Mouse (Mus musculus) forebrain, embryonic 14.5 days (tissue): ENCODE data around the gene Supt3. TPM values are rescaled to one million over a fixed set of nuclear protein-coding genes. Genes with fewer than 3 reads are reported as not detected.

Experiments used
- ATAC-seq: fragments of 200-750 bp; cut with Nextera tagmentation; 2 replicates; pipeline ENCODE4 v1.8.0; 2017; ENCODE audit warnings: mild to moderate bottlenecking, moderate library complexity
- DNase-seq: peaks from one replicate; pipeline ENCODE4 v3.0.0-alpha.2; 2015; ENCODE audit warnings: low spot score
- H3K27ac ChIP-seq: fragments of 300-500 bp; sonication (generic); 2 replicates; pipeline ENCODE4 v1.5.1; 2014; ENCODE audit warnings: low read depth, mild to moderate bottlenecking, control low read depth, low read length, moderate library complexity
- H3K27me3 ChIP-seq: fragments of 300-500 bp; sonication (generic); replicated peaks from 2 replicates; pipeline ENCODE4 v1.6.1; 2014; ENCODE audit warnings: low read length, control low read depth, mixed read lengths; ENCODE audit not compliant: control insufficient read depth, insufficient read depth
- H3K36me3 ChIP-seq: fragments of 300-500 bp; sonication (generic); 2 replicates; pipeline ENCODE4 v1.6.1; 2014; ENCODE audit warnings: low read length, control low read depth; ENCODE audit not compliant: control insufficient read depth, insufficient read depth
- H3K4me1 ChIP-seq: fragments of 300-500 bp; sonication (generic); 2 replicates; pipeline ENCODE4 v1.6.1; 2014; ENCODE audit warnings: antibody characterized with exemption, low read length, control low read depth; ENCODE audit not compliant: control insufficient read depth, insufficient read depth
- H3K4me2 ChIP-seq: fragments of 300-500 bp; sonication (generic); 2 replicates; pipeline ENCODE4 v1.6.1; 2014; ENCODE audit warnings: mild to moderate bottlenecking, control low read depth, low read length
- H3K4me3 ChIP-seq: fragments of 300-500 bp; sonication (generic); 2 replicates; pipeline ENCODE4 v1.5.1; 2014; ENCODE audit warnings: low read depth, low read length, control low read depth
- H3K9ac ChIP-seq: fragments of 300-500 bp; sonication (generic); 2 replicates; pipeline ENCODE4 v1.6.1; 2014; ENCODE audit warnings: mild to moderate bottlenecking, low read length, control low read depth, moderate library complexity
- H3K9me3 ChIP-seq: fragments of 300-500 bp; sonication (generic); replicated peaks from 2 replicates; pipeline ENCODE4 v1.6.1; 2016; ENCODE audit warnings: low read length, control low read depth, mixed read lengths; ENCODE audit not compliant: control insufficient read depth
- WGBS: fragments of 180-500 bp; shearing (Covaris S2); extraction: QIAGEN DNeasy Blood & Tissue Kit; methylation state at CpG from one replicate; pipeline ENCODE4 v1.1.7; 2014; 5-methylcytosine and 5-hydroxymethylcytosine counted together
- polyA plus RNA-seq: library from polyadenylated mRNA; unstranded; fragments of >200 nt; fragmentation: Nextera tagmentation; extraction: Ambion mirVana; gene quantifications from 2 replicates; pipeline ENCODE4 v1.2.1, GENCODE M21; 2014

Supt3 gene
- polyA plus RNA-seq, 1 experiment from 2014 or later: 19.0 TPM

- Histone ChIP-seq H3K4me1 (no peaks in the 10 kb centered on the region), H3K9ac (no peak overlapping the region), H3K9me3 (no peaks in the 10 kb centered on the region), H3K36me3 (no peaks in the 10 kb centered on the region), H3K27ac (no peak overlapping the region), H3K27me3 (no peaks in the 10 kb centered on the region), H3K4me2 (no peak overlapping the region), H3K4me3 (no peak overlapping the region)
- 92% methylated on average over 1 of the region's 1 CpGs for WGBS
- no peak for ATAC-seq
- DNase-seq: no peak
Observed at GRCm38 (mm10) chr17:44967186-44967585, 190.2 kb downstream of the Supt3 start.

GRCm38 (mm10) chr17:44970255-44970654 is 193.3 kb downstream of the Supt3 start:
- WGBS: 88% methylated on average over 3 of the region's 3 CpGs
- H3K4me3 ChIP-seq: no peak overlapping the region
- DNase-seq (no peak), ATAC-seq (no peak)
- no peak overlapping the region for H3K27ac ChIP-seq
- no peaks in the 10 kb centered on the region for H3K27me3 ChIP-seq
- H3K9me3 ChIP-seq: no peaks in the 10 kb centered on the region
- no peaks in the 10 kb centered on the region for H3K4me1 ChIP-seq
- no peak overlapping the region for H3K9ac ChIP-seq
- H3K36me3 ChIP-seq: no peaks in the 10 kb centered on the region
- H3K4me2 ChIP-seq: no peak overlapping the region

- no peaks in the 10 kb centered on the region for H3K36me3 ChIP-seq
- 68% methylated on average over 4 of the region's 4 CpGs for WGBS
- H3K4me2 ChIP-seq: no peak overlapping the region
- H3K4me3 ChIP-seq: no peak overlapping the region
- no peaks in the 10 kb centered on the region for H3K27me3 ChIP-seq
- no peak for DNase-seq
- no peak overlapping the region for H3K9ac ChIP-seq
- no peak overlapping the region for H3K27ac ChIP-seq
- ATAC-seq: no peak
- no peaks in the 10 kb centered on the region for H3K4me1 ChIP-seq
- H3K9me3 ChIP-seq: no peaks in the 10 kb centered on the region
Observed at GRCm38 (mm10) chr17:44973489-44973888, 196.5 kb downstream of the Supt3 start.

- Histone ChIP-seq H3K27ac (no peak overlapping the region), H3K27me3 (no peaks in the 10 kb centered on the region), H3K4me1 (no peaks in the 10 kb centered on the region), H3K4me3 (no peak overlapping the region), H3K4me2 (no peak overlapping the region), H3K9ac (no peak overlapping the region), H3K9me3 (no peaks in the 10 kb centered on the region), H3K36me3 (no peaks in the 10 kb centered on the region)
- ATAC-seq (no peak), DNase-seq (no peak)
- WGBS: 93% methylated on average over 2 of the region's 2 CpGs
Observed at GRCm38 (mm10) chr17:44977690-44978089, 200.7 kb downstream of the Supt3 start.

- no peaks in the 10 kb centered on the region for H3K9me3 ChIP-seq
- H3K9ac ChIP-seq: no peak overlapping the region
- no peaks in the 10 kb centered on the region for H3K27me3 ChIP-seq
- H3K4me2 ChIP-seq: no peak overlapping the region
- H3K4me1 ChIP-seq: no peaks in the 10 kb centered on the region
- no peak overlapping the region for H3K4me3 ChIP-seq
- H3K36me3 ChIP-seq: no peaks in the 10 kb centered on the region
- H3K27ac ChIP-seq: no peak overlapping the region
- ATAC-seq (no peak), DNase-seq (no peak)
- 94% methylated on average over 2 of the region's 2 CpGs for WGBS
Observed at GRCm38 (mm10) chr17:44987964-44988363, 211.0 kb downstream of the Supt3 start.

- no peak for DNase-seq
- Histone ChIP-seq H3K9me3 (no peaks in the 10 kb centered on the region), H3K9ac (no peak overlapping the region), H3K36me3 (no peaks in the 10 kb centered on the region), H3K4me3 (no peak overlapping the region), H3K27me3 (no peaks in the 10 kb centered on the region), H3K4me2 (no peak overlapping the region), H3K4me1 (no peaks in the 10 kb centered on the region), H3K27ac (no peak overlapping the region)
- 90% methylated on average over 4 of the region's 4 CpGs for WGBS
- no peak for ATAC-seq
Observed at GRCm38 (mm10) chr17:45003311-45003710, 226.4 kb downstream of the Supt3 start.

- WGBS: 87% methylated on average over 13 of the region's 13 CpGs
- Histone ChIP-seq H3K9ac (no peak overlapping the region), H3K9me3 (no peaks in the 10 kb centered on the region), H3K4me1 (no peaks in the 10 kb centered on the region), H3K27ac (no peak overlapping the region), H3K4me3 (no peak overlapping the region), H3K27me3 (no peaks in the 10 kb centered on the region), H3K36me3 (no peaks in the 10 kb centered on the region), H3K4me2 (no peak overlapping the region)
- DNase-seq: no peak
- ATAC-seq: no peak
Observed at GRCm38 (mm10) chr17:45004477-45005170, 227.7 kb downstream of the Supt3 start.

GRCm38 (mm10) chr17:45007461-45007860 is 230.5 kb downstream of the Supt3 start:
- H3K9me3 ChIP-seq: no peaks in the 10 kb centered on the region
- H3K4me3 ChIP-seq: no peak overlapping the region
- no peaks in the 10 kb centered on the region for H3K4me1 ChIP-seq
- 89% methylated on average over 1 of the region's 1 CpGs for WGBS
- H3K27ac ChIP-seq: no peak overlapping the region
- H3K9ac ChIP-seq: no peak overlapping the region
- ATAC-seq (no peak), DNase-seq (no peak)
- H3K36me3 ChIP-seq: no peaks in the 10 kb centered on the region
- H3K27me3 ChIP-seq: no peaks in the 10 kb centered on the region
- no peak overlapping the region for H3K4me2 ChIP-seq

GRCm38 (mm10) chr17:45008663-45009062 is 231.7 kb downstream of the Supt3 start:
- ATAC-seq (no peak), DNase-seq (no peak)
- Histone ChIP-seq H3K27me3 (no peaks in the 10 kb centered on the region), H3K9ac (no peak overlapping the region), H3K4me2 (no peak overlapping the region), H3K4me3 (no peak overlapping the region), H3K36me3 (no peaks in the 10 kb centered on the region), H3K9me3 (no peaks in the 10 kb centered on the region), H3K4me1 (no peaks in the 10 kb centered on the region), H3K27ac (no peak overlapping the region)
- 80% methylated on average over 4 of the region's 4 CpGs for WGBS
